Mouse (Mus musculus) ovary, adult 18-20 months (tissue): ENCODE data around the gene Olfr688.

Experiments used
- DNase-seq: peaks from one replicate; pipeline ENCODE4 v3.0.0; 2022; ENCODE audit warnings: low spot score, mixed read lengths

Olfr688 gene

DNA sequence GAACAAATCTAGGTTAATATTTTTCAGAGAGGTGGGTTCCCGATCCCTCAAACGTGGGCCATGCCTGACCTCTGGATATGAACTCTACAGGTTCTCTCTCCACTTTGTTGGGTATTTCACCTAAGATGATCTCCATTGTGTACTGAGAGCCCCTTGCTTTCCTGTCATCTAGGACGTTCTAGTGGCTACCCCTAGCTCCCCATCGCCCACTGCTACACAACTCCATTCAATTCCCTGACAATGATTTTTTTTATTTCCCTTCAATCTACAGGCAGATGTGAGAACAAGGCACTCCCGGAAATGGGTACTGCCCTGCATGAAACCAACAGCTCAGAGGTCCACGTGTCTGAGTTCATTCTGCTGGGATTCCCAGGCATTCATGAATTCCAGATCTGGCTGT, at the start of gene Olfr688:
Gene Olfr688, plus strand, starts transcription at position 301 of the 400 bp plus-strand sequence.
- DNase-seq = no peak

- no peak for DNase-seq
Observed at GRCm38 (mm10) chr7:105247671-105248070, 40.2 kb upstream of the Olfr688 start.

GRCm38 (mm10) chr7:105248197-105248596, 39.7 kb upstream of the Olfr688 start:
- DNase-seq = no peak

GRCm38 (mm10) chr7:105256656-105257055, 31.2 kb upstream of the Olfr688 start:
- no peak for DNase-seq

GRCm38 (mm10) chr7:105272426-105272825, 15.5 kb upstream of the Olfr688 start:
- DNase-seq = no peak

GRCm38 (mm10) chr7:105290051-105290450, 2.2 kb downstream of the Olfr688 start:
- DNase-seq = no peak

DNA sequence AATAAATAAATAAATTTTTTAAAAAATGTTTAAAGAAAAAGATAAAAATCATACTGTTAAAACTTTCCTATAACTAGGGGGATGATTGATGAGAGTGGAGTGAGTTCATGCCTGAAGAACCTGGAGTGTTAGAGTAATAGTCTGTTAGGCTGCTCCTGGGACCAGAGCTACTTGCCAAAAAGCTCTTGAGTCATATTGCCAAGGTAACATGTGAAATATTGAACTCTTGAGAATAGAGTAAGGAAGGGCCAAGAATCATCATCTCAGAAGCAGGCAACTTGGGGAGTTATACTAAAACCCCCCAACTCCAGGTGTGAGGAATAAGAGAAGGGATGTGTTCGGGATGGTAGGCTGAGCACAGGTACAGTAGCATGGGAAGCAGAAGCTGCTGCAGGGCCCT, 23.0 kb downstream of the Olfr688 start, which contains the start of gene Olfr689:
Gene Olfr689, plus strand, starts transcription at position 301 of the 400 bp plus-strand sequence.
- no peak for DNase-seq

GRCm38 (mm10) chr7:105325302-105325701, 37.4 kb downstream of the Olfr688 start:
- no peak for DNase-seq

GRCm38 (mm10) chr7:105334004-105334403, 46.1 kb downstream of the Olfr688 start, which contains the start of gene Olfr690:
TSS of gene Olfr690 (minus strand) at chr7:105334104.
- DNase-seq = no peak
